Mouse (Mus musculus): ENCODE data around the gene Flnb.

Gene Flnb

GRCm38 (mm10) chr14:7880389-7880788 lies 62.6 kb downstream of the Flnb start:
- in situ Hi-C loops (cut with MboI; ENCODE audit: low pct_unique_long_range_greater_than_20kb in 1 of 2, low sequenced_read_pairs in 2 of 2, unreplicated experiment in 1 of 2): loop anchor here (5.0 to 10.0 kb wide), 2 partner anchors 37 to 46 kb away; no protein-coding TSS in a partner anchor

DNA sequence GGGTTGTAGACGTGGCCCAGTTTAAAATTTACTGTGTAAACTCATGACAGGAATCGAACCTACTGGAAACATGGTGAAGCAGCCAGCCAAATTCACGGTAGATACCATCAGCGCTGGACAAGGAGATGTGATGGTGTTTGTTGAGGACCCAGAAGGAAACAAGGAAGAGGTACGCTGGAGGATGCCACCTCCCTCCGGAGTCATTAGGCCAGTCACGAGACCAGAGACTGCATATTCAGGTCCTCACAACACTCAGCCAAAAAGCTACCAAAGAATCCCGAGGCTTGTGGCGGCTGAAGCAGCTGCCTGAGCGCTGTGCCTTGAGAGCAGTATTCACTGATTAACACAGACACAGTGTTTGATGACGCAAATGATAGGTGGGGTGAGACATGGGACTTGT lies 63.8 kb downstream of the Flnb start:
- in situ Hi-C loops (cut with MboI; ENCODE audit: low pct_unique_long_range_greater_than_20kb in 1 of 2, low sequenced_read_pairs in 2 of 2, unreplicated experiment in 1 of 2): loop anchor here (5.0 to 10.0 kb wide), 2 partner anchors 36 to 47 kb away; no protein-coding TSS in a partner anchor

- in situ Hi-C loops (cut with MboI; ENCODE audit: low pct_unique_long_range_greater_than_20kb in 1 of 2, low sequenced_read_pairs in 2 of 2, unreplicated experiment in 1 of 2): loop anchor here (5.0 to 10.0 kb wide), 2 partner anchors 35 to 47 kb away; no protein-coding TSS in a partner anchor
Measured at GRCm38 (mm10) chr14:7882050-7882449, 64.3 kb downstream of the Flnb start.

GRCm38 (mm10) chr14:7884158-7884557 lies 66.4 kb downstream of the Flnb start:
- in situ Hi-C loops (cut with MboI; ENCODE audit: low pct_unique_long_range_greater_than_20kb in 1 of 2, low sequenced_read_pairs in 2 of 2, unreplicated experiment in 1 of 2): loop anchor here (5.0 to 10.0 kb wide), 2 partner anchors 33 to 49 kb away; no protein-coding TSS in a partner anchor

- in situ Hi-C loops (cut with MboI; ENCODE audit: low pct_unique_long_range_greater_than_20kb in 1 of 2, low sequenced_read_pairs in 2 of 2, unreplicated experiment in 1 of 2): loop anchor here (5.0 to 10.0 kb wide), 2 partner anchors 32 to 50 kb away; no protein-coding TSS in a partner anchor
Measured at GRCm38 (mm10) chr14:7884841-7885240, 67.1 kb downstream of the Flnb start.

- in situ Hi-C loops (cut with MboI; ENCODE audit: low pct_unique_long_range_greater_than_20kb in 1 of 2, low sequenced_read_pairs in 2 of 2, unreplicated experiment in 1 of 2): loop anchor here in 1 of 2 experiments (10.0 kb wide), 1 partner anchor 51 kb away; no protein-coding TSS in a partner anchor
Measured at GRCm38 (mm10) chr14:7885540-7885939, 67.8 kb downstream of the Flnb start.

DNA sequence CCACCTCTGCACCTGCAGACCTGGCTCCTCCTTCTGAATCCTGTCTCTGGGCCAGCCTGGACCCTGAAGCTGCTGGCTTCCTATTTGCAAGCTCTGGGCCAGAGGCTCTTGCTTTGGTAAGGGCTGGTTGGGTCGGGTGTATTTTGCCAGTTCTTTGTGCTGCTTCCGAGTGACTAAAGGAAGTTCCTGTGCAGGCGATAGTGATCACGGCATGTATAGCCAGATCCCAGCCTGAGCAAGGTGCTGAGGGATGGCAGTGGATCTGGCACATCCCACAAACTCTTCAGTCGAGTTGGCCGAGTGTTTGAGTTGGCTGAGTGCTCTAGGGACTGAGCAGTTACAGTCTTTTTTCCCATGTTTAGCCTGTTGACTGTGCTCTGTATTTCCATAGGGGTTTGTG lies 68.3 kb downstream of the Flnb start:
- in situ Hi-C loops (cut with MboI; ENCODE audit: low pct_unique_long_range_greater_than_20kb in 1 of 2, low sequenced_read_pairs in 2 of 2, unreplicated experiment in 1 of 2): loop anchor here in 1 of 2 experiments (10.0 kb wide), 1 partner anchor 51 kb away; no protein-coding TSS in a partner anchor

DNA sequence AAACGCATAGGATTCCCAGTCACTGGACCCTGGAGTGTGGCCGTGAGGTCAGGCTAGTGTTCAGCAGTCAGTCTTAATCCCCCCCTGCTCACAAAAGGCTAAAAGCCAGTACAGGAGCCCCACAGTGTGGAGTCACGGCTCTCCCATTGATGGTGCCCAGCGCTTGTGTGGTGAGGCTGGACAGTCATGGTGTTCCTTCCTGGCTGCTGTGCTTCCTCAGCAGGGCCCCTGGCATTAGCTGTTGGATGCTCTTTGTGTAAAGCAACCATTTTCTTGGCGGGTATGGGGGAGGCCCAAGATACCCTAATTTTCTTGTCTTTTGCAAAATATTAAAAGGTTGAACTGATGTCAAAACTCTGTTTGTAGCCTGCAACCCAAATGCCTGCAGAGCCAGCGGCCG lies 69.4 kb downstream of the Flnb start:
- in situ Hi-C loops (cut with MboI; ENCODE audit: low pct_unique_long_range_greater_than_20kb in 1 of 2, low sequenced_read_pairs in 2 of 2, unreplicated experiment in 1 of 2): loop anchor here in 1 of 2 experiments (10.0 kb wide), 1 partner anchor 52 kb away; no protein-coding TSS in a partner anchor

DNA sequence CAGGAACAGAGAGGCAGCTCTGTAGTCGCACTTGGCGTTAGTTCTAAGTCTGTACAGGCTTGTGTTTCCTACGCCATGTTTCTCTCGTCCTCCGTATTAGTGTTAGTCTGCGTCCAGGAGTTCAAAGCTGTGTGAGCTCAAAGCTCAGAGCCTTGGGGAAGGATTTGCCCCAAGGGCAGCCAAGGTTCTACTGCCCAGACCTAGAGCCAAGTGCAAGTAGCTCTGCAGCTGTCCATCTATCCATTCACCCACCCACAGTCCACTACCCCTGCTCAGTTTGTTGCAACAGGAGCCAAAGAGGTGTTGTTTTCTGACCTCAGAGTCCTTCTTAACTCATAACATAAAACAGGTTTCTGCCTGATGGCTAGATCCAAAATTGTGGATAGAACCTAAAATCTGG lies 70.5 kb downstream of the Flnb start:
- in situ Hi-C loops (cut with MboI; ENCODE audit: low pct_unique_long_range_greater_than_20kb in 1 of 2, low sequenced_read_pairs in 2 of 2, unreplicated experiment in 1 of 2): loop anchor here in 1 of 2 experiments (10.0 kb wide), 1 partner anchor 53 kb away; no protein-coding TSS in a partner anchor

DNA sequence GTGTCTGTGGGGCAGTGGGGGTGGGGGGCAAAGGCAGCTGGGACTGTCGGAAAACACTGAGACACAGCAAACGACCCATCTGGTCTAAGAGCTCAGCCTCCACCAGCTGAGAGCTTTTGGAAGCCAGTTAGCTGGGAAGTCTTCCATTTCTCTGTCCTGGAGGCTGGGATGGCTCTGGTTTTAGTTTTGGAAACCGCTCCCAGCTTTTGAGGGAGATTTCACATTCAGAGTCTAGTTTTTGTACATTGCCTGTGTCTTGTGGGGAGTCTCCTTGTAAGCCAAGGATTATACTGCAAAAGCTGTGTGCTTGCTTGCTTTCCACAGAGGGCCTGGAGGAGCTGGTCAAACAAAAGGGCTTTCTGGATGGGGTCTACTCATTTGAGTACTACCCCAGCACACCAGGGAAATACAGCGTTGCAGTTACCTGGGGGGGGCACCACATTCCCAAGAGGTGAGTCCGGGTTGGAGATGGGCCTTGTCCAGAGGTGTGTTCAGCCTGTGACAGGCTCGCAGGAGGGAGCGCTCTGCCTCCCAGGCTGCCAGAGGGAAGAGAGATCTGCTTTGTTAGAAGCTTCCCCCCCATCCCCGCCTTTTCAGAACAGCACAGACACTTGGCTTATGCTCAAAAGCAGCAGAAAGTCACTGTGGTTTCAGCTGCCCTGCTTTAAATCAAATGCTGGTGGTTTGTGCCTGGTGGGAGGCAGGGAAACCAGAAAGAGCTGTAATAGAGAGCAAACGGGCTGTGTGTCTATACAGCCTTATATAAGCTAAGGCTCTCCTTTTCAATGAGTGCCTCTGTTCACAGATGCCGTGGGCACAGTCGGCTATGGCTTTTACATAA lies 71.3 kb downstream of the Flnb start:
- in situ Hi-C loops (cut with MboI; ENCODE audit: low pct_unique_long_range_greater_than_20kb in 1 of 2, low sequenced_read_pairs in 2 of 2, unreplicated experiment in 1 of 2): loop anchor here in 1 of 2 experiments (10.0 kb wide), 1 partner anchor 54 kb away; no protein-coding TSS in a partner anchor

- in situ Hi-C loops (cut with MboI; ENCODE audit: low pct_unique_long_range_greater_than_20kb in 1 of 2, low sequenced_read_pairs in 2 of 2, unreplicated experiment in 1 of 2): loop anchor here in 1 of 2 experiments (10.0 kb wide), 1 partner anchor 55 kb away; no protein-coding TSS in a partner anchor
Measured at GRCm38 (mm10) chr14:7889834-7890233, 72.1 kb downstream of the Flnb start.

DNA sequence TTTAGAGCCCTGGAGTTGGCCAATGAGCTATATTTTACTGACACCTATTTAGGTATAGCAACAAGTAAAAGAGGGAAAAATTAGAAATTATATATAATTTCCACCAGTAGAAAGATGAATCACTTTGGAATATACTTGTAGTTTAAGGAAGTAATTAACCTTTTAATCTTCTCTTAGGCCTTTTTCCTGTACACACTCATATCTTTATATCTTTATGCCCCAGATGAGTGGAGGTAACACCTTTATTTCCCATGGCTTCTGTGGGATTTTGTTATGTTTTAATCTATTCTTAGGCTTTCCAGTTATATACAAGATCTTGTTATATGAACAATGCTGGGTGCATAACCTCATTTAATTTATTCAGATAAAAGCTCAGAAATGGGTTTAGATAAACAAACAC lies 73.6 kb downstream of the Flnb start:
- in situ Hi-C loops (cut with MboI; ENCODE audit: low pct_unique_long_range_greater_than_20kb in 1 of 2, low sequenced_read_pairs in 2 of 2, unreplicated experiment in 1 of 2): no loop called here

DNA sequence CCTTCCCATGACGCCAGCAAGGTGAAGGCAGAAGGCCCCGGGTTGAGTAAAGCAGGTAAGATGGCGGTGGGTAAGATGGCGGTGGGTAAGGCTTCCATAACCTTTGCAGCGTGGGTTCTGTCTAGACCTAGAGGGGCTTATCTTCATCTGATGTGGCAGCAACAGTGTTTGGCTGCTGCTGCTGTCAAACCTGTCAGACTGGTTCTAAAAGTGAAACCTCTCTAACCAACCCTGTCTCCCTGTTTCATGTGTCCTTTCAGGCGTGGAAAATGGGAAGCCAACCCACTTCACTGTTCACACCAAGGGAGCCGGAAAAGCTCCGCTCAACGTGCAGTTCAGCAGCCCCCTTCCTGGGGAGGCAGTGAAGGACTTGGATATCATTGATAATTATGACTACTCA lies 78.4 kb downstream of the Flnb start:
- in situ Hi-C loops (cut with MboI; ENCODE audit: low pct_unique_long_range_greater_than_20kb in 1 of 2, low sequenced_read_pairs in 2 of 2, unreplicated experiment in 1 of 2): no loop called here

GRCm38 (mm10) chr14:7896699-7897098 lies 78.9 kb downstream of the Flnb start:
- in situ Hi-C loops (cut with MboI; ENCODE audit: low pct_unique_long_range_greater_than_20kb in 1 of 2, low sequenced_read_pairs in 2 of 2, unreplicated experiment in 1 of 2): no loop called here

- in situ Hi-C loops (cut with MboI; ENCODE audit: low pct_unique_long_range_greater_than_20kb in 1 of 2, low sequenced_read_pairs in 2 of 2, unreplicated experiment in 1 of 2): loop anchor here in 1 of 2 experiments (25.0 kb wide), 1 partner anchor 88 kb away; the partner anchor contains the start of gene Flnb
Measured at GRCm38 (mm10) chr14:7899986-7900385, 82.2 kb downstream of the Flnb start.

- in situ Hi-C loops (cut with MboI; ENCODE audit: low pct_unique_long_range_greater_than_20kb in 1 of 2, low sequenced_read_pairs in 2 of 2, unreplicated experiment in 1 of 2): loop anchor here in 1 of 2 experiments (25.0 kb wide), 1 partner anchor 88 kb away; the partner anchor contains the start of gene Flnb
Measured at GRCm38 (mm10) chr14:7900481-7901049, 82.8 kb downstream of the Flnb start.

DNA sequence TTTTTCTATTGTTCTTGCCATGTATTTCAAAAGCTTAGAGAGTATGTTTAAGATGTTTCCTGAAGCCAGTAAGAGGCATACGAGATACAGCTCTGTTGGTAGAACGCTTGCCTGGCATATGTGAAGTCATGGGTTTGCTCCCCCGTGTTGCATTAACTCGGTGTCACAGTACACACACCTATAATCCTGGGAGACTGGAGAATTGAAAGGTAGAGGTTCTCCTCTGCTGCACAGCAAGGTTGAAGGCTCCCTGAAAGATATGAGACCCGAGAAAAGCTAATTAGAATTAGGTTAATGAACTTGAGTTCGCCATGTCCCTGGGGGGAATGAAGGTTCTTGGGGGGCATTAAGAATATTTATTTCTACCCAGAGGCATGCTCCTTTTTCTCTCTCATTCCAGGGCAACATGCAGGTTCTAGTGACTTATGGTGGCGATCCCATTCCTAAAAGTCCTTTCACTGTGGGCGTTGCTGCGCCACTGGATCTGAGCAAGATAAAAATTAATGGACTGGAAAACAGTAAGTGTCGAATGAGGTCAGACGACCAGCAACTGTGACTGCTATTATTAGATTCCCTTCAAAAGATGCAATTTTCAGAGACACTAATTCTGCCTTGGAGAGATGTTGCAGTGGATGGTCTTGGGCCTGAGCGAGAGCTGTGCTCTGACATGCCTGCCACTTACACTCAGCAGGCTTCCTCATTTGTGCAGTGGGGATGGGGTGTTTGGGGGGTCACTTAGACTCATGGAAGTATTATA lies 83.9 kb downstream of the Flnb start:
- in situ Hi-C loops (cut with MboI; ENCODE audit: low pct_unique_long_range_greater_than_20kb in 1 of 2, low sequenced_read_pairs in 2 of 2, unreplicated experiment in 1 of 2): loop anchor here in 1 of 2 experiments (25.0 kb wide), 1 partner anchor 89 kb away; the partner anchor contains the start of gene Flnb

DNA sequence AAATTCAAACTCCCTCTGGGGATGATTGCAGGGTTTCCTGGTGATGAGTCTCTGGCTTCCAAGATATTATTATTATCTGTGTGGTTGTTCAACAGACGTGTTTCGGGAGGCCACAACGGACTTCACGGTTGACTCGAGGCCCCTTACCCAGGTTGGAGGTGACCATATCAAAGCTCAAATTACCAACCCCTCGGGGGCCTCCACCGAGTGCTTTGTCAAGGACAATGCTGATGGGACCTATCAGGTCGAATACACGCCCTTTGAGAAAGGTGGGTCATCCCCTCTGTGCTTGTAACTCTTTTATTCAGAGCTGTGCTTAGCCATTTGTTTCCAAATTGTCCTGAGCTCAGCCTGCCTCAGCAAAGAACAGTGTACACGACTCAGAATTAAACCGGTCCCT lies 89.3 kb downstream of the Flnb start:
- in situ Hi-C loops (cut with MboI; ENCODE audit: low pct_unique_long_range_greater_than_20kb in 1 of 2, low sequenced_read_pairs in 2 of 2, unreplicated experiment in 1 of 2): loop anchor here in 1 of 2 experiments (25.0 kb wide), 1 partner anchor 95 kb away; the partner anchor contains the start of gene Flnb
